Mouse (Mus musculus) megakaryocyte, embryonic 14.5 days (primary cell): ENCODE results near the gene Fcf1.

Experiments used
- FLI1 ChIP-seq: IDR thresholded peaks from 2 replicates; pipeline ENCODE4 v1.6.1; 2012; ENCODE audit warnings: low read length, inconsistent platforms, mixed read lengths
- GATA1 ChIP-seq: IDR thresholded peaks from 3 replicates; pipeline ENCODE4 v1.6.1; 2012; ENCODE audit warnings: mixed read lengths, low read length, inconsistent platforms, borderline replicate concordance

DNA sequence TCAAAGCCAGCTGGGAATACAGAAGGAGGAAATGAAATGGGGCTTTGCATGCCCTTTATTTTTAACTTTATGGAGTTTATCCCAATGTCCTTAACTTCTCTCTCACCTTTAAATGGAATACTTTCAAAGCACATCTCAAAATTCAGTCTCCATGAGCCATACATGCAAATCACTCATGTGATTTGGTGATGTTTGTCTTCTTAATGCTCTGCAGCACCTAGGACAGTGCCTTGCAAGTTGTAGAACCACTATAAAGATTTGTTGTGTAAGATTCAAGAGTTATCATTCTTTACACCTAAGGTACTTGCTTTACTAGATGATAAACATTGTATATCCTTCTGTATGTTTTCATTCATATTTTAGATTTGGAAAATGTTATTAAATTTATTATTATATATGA, 28.4 kb downstream of the Fcf1 start:
- TF ChIP-seq GATA1, result no peak
- no peak for TF ChIP-seq FLI1
